In genomic region chr17:45911201-45911731, GRCm38 (mm10) we compare ENCODE assay signal across 15 mouse cellular contexts.
DNase-seq lines count a peak whose midpoint lies in the region; ATAC-seq lines count a peak whose summit lies in the region.
"Had no signal": no experiment of that assay in that cellular context is flagged by ENCODE, and none has a peak within 500 bp of the region (broad histone marks: within the 10 kb centered on the region; RNA-seq: fewer than 3 reads in every experiment).

No protein-coding gene starts in this region.

- 78% methylated on average over 13 of the region's 13 CpGs for WGBS in lung, embryonic 15.5 days
- 89% methylated on average over 13 of the region's 13 CpGs for WGBS in midbrain, embryonic 14.5 days

- DNase-seq in lung, postnatal 25 days (ENCODE audit: low spot score) = no peak
- peak; percentile 70 to 85 for DNase-seq in gastrocnemius, adult 8-10 months (ENCODE audit: low spot score in 2 of 2)
- peak; percentile 62 to 71 for DNase-seq in heart, postnatal 10 days
- no peak for DNase-seq in thymus, postnatal 36 days
- DNase-seq in midbrain, embryonic 14.5 days = no peak
- no peak for DNase-seq in kidney, adult 9 months
- DNase-seq in left cerebral cortex, postnatal 14 days (ENCODE audit: low spot score in 2 of 2) = no peak
- DNase-seq: kidney, adult 2 months; kidney, postnatal 4 days; layer of hippocampus, postnatal 36 days had no signal

- H3K27ac ChIP-seq in lung, embryonic 15.5 days = no peak overlapping the region
- no peak overlapping the region for H3K27ac ChIP-seq in midbrain, embryonic 14.5 days (replicated peaks; ENCODE audit: low read depth, low read length)

- no peak overlapping the region for H3K4me2 ChIP-seq in lung, embryonic 15.5 days
- H3K4me2 ChIP-seq in midbrain, embryonic 14.5 days (ENCODE audit: low read length) = no peak overlapping the region
- H3K4me2 ChIP-seq: liver, embryonic 11.5 days had no signal

- H3K27me3 ChIP-seq in lung, embryonic 15.5 days = no peaks in the 10 kb centered on the region
- no peaks in the 10 kb centered on the region for H3K27me3 ChIP-seq in midbrain, embryonic 14.5 days (ENCODE audit: control insufficient read depth, insufficient read depth, low read length)

- no peak overlapping the region for H3K4me3 ChIP-seq in lung, embryonic 15.5 days
- no peak overlapping the region for H3K4me3 ChIP-seq in midbrain, embryonic 14.5 days (replicated peaks; ENCODE audit: low read depth, low read length)

- intact Hi-C loops in heart, postnatal 10 days (cut with DNase I) = no loop called here
- intact Hi-C loops in left cerebral cortex, postnatal 14 days (cut with DNase I) = no loop called here

- H3K4me1 ChIP-seq in lung, embryonic 15.5 days = no peaks in the 10 kb centered on the region
- H3K4me1 ChIP-seq in midbrain, embryonic 14.5 days (ENCODE audit: control insufficient read depth, insufficient read depth, low read length) = 0 out of 2 replicates have a peak, but pooled peaks cover 3% of the 10 kb centered on the region

- ATAC-seq in lung, embryonic 15.5 days (ENCODE audit: borderline replicate concordance, extremely low read depth, low FRiP score, low TSS enrichment) = 0 out of 2 replicates have a peak, but pooled peaks have one; percentile 27
- no peak for ATAC-seq in midbrain, embryonic 14.5 days (ENCODE audit: low FRiP score, low TSS enrichment)
- ATAC-seq: forebrain, embryonic 16.5 days; hindbrain, embryonic 16.5 days; lung, postnatal 0 days had no signal

- H3K36me3 ChIP-seq in lung, embryonic 15.5 days = no peaks in the 10 kb centered on the region
- no peaks in the 10 kb centered on the region for H3K36me3 ChIP-seq in midbrain, embryonic 14.5 days (ENCODE audit: control insufficient read depth, insufficient read depth, low read length)

- no peaks in the 10 kb centered on the region for H3K9me3 ChIP-seq in lung, embryonic 15.5 days
- no peaks in the 10 kb centered on the region for H3K9me3 ChIP-seq in midbrain, embryonic 14.5 days (ENCODE audit: control insufficient read depth, low read length)

- no peak overlapping the region for H3K9ac ChIP-seq in lung, embryonic 15.5 days
- no peak overlapping the region for H3K9ac ChIP-seq in midbrain, embryonic 14.5 days (replicated peaks; ENCODE audit: low read length)

Comparison
In these comparisons a context has a peak if more than half of its experiments do, and no peak if none do; other contexts are left out.
1. DNase-seq: peak in gastrocnemius, adult 8-10 months (2 of 2) and heart, postnatal 10 days (2 of 2); none in lung, postnatal 25 days (single experiment), thymus, postnatal 36 days (0 of 2), midbrain, embryonic 14.5 days (single experiment), kidney, adult 9 months (single experiment) and left cerebral cortex, postnatal 14 days (0 of 2).